Mouse (Mus musculus): ENCODE measurements around the gene Eif5a. TPM values are rescaled to one million over a fixed set of nuclear protein-coding genes. Genes with fewer than 3 reads are reported as not detected.

The Eif5a gene
- polyA plus RNA-seq, 1 experiment, result 387 TPM

DNA sequence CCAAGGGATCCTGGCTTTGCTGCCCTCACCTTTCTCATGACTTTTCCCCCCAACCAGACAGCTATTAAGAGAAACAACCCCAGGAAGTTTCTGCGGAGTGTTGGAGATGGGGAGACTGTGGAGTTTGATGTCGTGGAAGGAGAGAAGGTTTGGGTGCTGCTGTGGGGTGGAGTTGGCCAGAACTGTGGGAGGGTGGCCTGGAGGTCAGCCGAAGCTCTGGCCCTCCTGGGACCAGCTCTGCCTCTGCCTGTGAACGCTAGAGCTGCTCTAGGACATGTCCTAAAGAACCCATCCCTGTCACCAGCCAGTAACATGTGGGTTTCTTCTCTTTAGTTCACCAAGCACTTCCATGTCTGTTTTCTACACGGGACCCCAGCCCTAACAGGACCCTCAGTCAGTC, 17.4 kb upstream of the Eif5a start:
- H3K4me1 ChIP-seq (ENCODE audit: control insufficient read depth, insufficient read depth, low read length), result no peaks in the 10 kb centered on the region; the same call in 1 of the 2 replicates
- TF ChIP-seq CTCF (IDR thresholded peaks at IDR 0.05; ENCODE audit: control insufficient read depth, insufficient read depth, low read length) (no peak), POLR2A (IDR thresholded peaks at IDR 0.05; ENCODE audit: borderline replicate concordance, control insufficient read depth, low read depth, low read length) (no peak)
- H3K27ac ChIP-seq (ENCODE audit: control insufficient read depth, insufficient read depth, low read depth, low read length, poor library complexity), result no peak overlapping the region
- H3K4me3 ChIP-seq (replicated peaks; ENCODE audit: control insufficient read depth, low read depth, low read length), result no peak overlapping the region
- WGBS, result 77% methylated on average over 5 of the region's 5 CpGs

DNA sequence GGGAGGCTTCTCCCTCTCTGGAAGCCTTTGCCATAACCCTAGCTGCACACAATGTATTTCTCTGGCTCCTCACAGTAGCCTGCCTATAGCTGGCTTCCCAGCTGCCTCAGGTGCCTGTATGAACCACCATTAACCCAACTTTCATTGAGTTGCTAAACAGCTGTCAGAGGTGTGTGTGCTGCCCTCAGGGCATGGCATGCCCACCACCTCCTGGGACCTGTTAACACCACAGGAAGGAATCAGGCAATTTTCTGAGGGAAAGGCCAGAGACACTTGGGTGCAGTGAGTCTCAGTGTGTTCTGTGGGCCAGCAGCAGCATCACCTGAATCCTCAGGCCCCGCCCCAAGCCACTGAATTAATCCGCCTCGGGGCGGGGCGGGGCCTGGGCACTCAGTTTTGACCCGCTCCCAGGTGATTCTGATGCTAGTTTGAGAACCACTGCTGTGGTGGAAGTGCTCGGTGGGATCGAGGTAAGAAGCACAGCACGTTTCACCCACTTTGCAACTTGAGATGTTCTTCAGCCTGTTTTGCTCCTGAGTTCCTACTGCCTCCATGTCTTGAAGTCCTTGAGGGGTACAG, 16.7 kb upstream of the Eif5a start:
- Histone ChIP-seq H3K4me1 (ENCODE audit: control insufficient read depth, insufficient read depth, low read length) (no peaks in the 10 kb centered on the region; the same call in 1 of the 2 replicates), H3K4me3 (replicated peaks; ENCODE audit: control insufficient read depth, low read depth, low read length) (no peak overlapping the region), H3K27ac (ENCODE audit: control insufficient read depth, insufficient read depth, low read depth, low read length, poor library complexity) (no peak overlapping the region)
- no peak for TF ChIP-seq CTCF (IDR thresholded peaks at IDR 0.05; ENCODE audit: control insufficient read depth, insufficient read depth, low read length)
- no peak for TF ChIP-seq POLR2A (IDR thresholded peaks at IDR 0.05; ENCODE audit: borderline replicate concordance, control insufficient read depth, low read depth, low read length)
- WGBS, result 76% methylated on average over 9 of the region's 9 CpGs

DNA sequence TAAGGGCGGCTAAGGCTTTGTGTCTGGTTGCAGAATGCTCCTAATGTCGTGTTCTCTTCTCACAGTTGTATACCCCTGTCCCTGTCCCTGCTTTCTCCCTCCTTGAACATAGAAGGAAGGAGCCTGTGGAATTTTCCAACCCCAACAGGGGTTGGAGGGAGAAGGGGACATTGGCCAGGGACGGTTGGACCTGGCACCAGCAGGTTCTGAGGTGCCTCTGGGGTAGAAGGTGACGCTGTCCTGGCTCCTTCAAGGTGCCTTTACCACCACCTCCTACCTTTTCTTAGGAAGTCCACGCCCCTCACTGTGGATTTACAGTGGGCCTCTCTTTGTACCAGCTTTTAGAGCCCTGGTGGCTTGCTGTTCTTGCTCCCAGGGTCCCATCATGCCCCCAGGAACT, 16.1 kb upstream of the Eif5a start:
- 84% methylated on average over 5 of the region's 5 CpGs for WGBS
- TF ChIP-seq CTCF (IDR thresholded peaks at IDR 0.05; ENCODE audit: control insufficient read depth, insufficient read depth, low read length), result no peak
- TF ChIP-seq POLR2A (IDR thresholded peaks at IDR 0.05; ENCODE audit: borderline replicate concordance, control insufficient read depth, low read depth, low read length), result no peak
- no peak overlapping the region for H3K4me3 ChIP-seq (replicated peaks; ENCODE audit: control insufficient read depth, low read depth, low read length)

DNA sequence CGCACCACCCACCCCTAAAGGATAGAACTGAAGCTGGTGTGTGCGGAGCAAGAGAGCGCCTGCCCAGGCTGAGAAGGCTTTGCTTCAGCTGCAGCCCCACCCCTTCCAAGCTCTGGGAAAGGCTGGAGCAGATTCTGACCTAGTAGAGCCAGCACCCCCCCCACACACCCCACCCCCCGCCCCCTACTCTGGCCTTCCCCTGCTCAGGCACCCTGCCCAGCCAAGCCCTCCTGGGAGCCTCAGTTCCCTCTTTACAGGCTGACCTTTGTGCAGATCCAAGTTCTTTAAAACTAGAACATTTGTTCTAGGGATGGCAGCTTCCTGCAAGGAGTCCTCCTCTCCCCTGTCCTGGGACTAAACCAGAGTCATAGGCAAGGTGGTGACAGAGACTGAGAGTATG, 15.6 kb upstream of the Eif5a start:
- TF ChIP-seq CTCF (IDR thresholded peaks at IDR 0.05; ENCODE audit: control insufficient read depth, insufficient read depth, low read length) (no peak), POLR2A (IDR thresholded peaks at IDR 0.05; ENCODE audit: borderline replicate concordance, control insufficient read depth, low read depth, low read length) (no peak)
- H3K4me1 ChIP-seq (ENCODE audit: control insufficient read depth, insufficient read depth, low read length), result peaks cover 2% of the 10 kb centered on the region; the same call in 1 of the 2 replicates
- no peak overlapping the region for H3K27ac ChIP-seq (ENCODE audit: control insufficient read depth, insufficient read depth, low read depth, low read length, poor library complexity)
- WGBS, result 59% methylated on average over 4 of the region's 4 CpGs
- no peak overlapping the region for H3K4me3 ChIP-seq (replicated peaks; ENCODE audit: control insufficient read depth, low read depth, low read length)

More for the DNA sequence above, 16.1 kb upstream of the Eif5a start:
- H3K27ac ChIP-seq (ENCODE audit: control insufficient read depth, insufficient read depth, low read depth, low read length, poor library complexity), result no peak overlapping the region
- no peaks in the 10 kb centered on the region; the same call in 1 of the 2 replicates for H3K4me1 ChIP-seq (ENCODE audit: control insufficient read depth, insufficient read depth, low read length)

DNA sequence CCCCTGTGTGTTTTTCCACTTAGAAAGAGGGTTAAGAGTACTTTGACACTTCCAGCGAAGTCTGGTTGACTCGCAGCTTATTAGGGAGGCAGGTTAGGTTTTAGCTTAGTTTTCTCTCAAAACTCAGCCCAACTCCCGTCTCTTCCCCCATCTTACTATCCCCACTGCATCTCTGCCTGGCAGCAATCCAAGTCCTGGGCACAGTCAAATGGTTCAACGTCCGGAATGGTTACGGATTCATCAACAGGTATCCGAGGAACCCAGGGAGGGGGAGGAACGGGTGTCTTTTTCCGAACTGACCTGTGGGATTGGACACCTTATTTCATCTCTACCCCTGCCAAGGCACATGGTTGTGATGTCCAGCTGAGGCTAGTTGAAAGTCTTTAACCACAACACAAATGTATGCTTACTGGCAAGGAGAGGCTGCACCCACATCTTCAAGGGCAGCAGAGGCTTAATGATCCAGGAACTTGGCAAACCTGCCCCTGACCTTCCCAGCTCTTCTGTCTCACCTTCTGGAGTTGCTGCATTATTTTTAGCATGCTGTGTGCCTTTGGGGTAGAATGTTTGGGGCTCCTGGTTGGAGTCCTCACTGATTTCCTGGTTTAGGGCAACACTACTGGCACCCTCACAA, 15.1 kb upstream of the Eif5a start:
- no peak for TF ChIP-seq CTCF (IDR thresholded peaks at IDR 0.05; ENCODE audit: control insufficient read depth, insufficient read depth, low read length)
- no peak for TF ChIP-seq POLR2A (IDR thresholded peaks at IDR 0.05; ENCODE audit: borderline replicate concordance, control insufficient read depth, low read depth, low read length)
- no peak overlapping the region for H3K4me3 ChIP-seq (replicated peaks; ENCODE audit: control insufficient read depth, low read depth, low read length)
- H3K27ac ChIP-seq (ENCODE audit: control insufficient read depth, insufficient read depth, low read depth, low read length, poor library complexity), result no peak overlapping the region
- peaks cover 4% of the 10 kb centered on the region for H3K4me1 ChIP-seq (ENCODE audit: control insufficient read depth, insufficient read depth, low read length)
- 53% methylated on average over 9 of the region's 9 CpGs for WGBS

DNA sequence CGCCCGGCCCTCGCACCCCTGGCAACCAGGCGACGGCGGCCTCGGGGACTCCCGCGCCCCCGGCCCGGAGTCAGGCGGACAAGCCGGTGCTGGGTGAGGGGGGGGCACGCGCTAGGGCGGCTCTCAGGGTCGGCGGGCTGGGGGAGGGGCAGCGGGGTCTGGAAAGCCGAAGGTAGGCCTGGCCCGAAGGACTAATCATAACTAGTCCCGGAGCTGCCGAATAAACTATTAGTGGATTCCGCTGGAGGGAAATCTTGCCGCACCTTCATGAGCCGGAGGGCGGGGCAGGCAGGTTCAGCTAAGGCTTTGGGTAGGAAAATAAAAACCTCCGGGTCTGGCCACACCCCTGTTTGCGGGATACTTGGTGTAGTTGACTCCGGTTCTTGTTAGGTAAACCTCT, 14.4 kb upstream of the Eif5a start:
- TF ChIP-seq POLR2A (IDR thresholded peaks at IDR 0.05; ENCODE audit: borderline replicate concordance, control insufficient read depth, low read depth, low read length) (no peak), CTCF (IDR thresholded peaks at IDR 0.05; ENCODE audit: control insufficient read depth, insufficient read depth, low read length) (no peak)
- 3% methylated on average over 30 of the region's 30 CpGs for WGBS
- H3K27ac ChIP-seq (ENCODE audit: control insufficient read depth, insufficient read depth, low read depth, low read length, poor library complexity), result no peak overlapping the region
- no peak overlapping the region for H3K4me3 ChIP-seq (replicated peaks; ENCODE audit: control insufficient read depth, low read depth, low read length)
- peaks cover 4% of the 10 kb centered on the region for H3K4me1 ChIP-seq (ENCODE audit: control insufficient read depth, insufficient read depth, low read length)

DNA sequence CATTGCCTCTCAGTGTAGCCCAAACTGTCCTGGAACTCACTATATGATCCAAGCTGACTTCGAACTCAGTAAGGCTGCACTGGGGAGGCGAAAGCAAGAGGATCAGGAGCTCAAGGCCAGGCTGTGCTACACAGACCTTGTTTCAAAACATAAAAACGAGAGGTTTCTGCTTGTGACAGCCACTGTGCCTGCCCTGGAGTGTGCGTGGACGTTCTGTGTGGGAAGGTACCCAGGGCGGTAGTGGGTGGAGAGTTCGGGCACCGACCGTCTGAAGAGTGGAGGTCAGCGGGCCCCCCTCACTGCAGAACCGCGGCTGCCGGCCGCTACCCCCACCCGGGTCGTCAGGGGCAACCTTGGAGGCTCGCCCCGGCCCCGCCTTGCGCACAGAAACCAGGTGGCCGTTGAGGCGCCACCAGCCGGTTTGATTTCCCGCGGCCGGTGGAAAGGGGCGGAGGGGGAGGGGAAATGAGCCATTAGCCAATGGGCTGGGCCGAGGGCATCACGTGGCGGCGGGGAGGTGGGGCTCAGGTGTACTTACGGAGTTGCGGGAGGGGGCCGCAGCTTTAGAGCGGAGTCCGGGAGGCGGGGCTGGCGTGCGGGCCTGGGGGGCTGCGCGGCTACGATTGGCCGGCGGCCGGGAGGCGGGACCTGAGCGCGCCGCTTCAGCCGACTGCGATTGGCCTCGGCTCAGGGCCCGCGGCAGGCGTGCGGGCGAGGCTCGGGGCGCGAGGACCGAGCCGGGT, 13.6 kb upstream of the Eif5a start, which contains the start of gene Ybx2:
Ybx2 (plus strand) TSS at position 660 of the 743 bp plus-strand sequence.
- no peak within 1 kb of the TSS; the same call in 1 of the 2 replicates for H3K27ac ChIP-seq (ENCODE audit: control insufficient read depth, insufficient read depth, low read depth, low read length, poor library complexity)
- no peak for TF ChIP-seq CTCF (IDR thresholded peaks at IDR 0.05; ENCODE audit: control insufficient read depth, insufficient read depth, low read length)
- TF ChIP-seq POLR2A (IDR thresholded peaks at IDR 0.05; ENCODE audit: borderline replicate concordance, control insufficient read depth, low read depth, low read length), result no peak
- WGBS, result 2% methylated on average over 60 of the region's 62 CpGs
- H3K4me1 ChIP-seq (ENCODE audit: control insufficient read depth, insufficient read depth, low read length), result peaks cover 4% of the 10 kb centered on the region
- H3K4me3 ChIP-seq (replicated peaks; ENCODE audit: control insufficient read depth, low read depth, low read length), result peak within 1 kb of the TSS; percentile 46

DNA sequence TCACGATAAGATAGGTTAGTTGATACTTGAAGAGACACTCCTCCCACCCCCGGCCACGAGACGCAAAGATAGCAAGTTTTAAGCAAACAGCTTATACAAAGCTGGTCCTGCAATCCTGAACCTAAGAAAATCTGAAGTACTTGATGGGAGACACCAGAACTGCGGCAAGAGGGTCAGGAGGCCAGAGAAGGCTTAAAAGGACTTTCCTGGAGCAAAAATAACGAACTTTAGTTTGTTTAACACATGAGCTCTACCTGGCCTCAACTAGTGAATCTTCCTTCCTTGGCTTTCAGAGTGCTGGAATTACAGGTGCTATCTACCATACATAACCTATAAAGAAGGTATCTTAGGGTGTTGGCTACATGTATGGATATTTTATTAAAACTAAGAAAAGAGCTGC, 12.9 kb upstream of the Eif5a start:
- WGBS, result 15% methylated on average over 6 of the region's 6 CpGs
- peaks cover 4% of the 10 kb centered on the region for H3K4me1 ChIP-seq (ENCODE audit: control insufficient read depth, insufficient read depth, low read length)

More for the DNA sequence above, 12.9 kb upstream of the Eif5a start:
- Histone ChIP-seq H3K4me3 (replicated peaks; ENCODE audit: control insufficient read depth, low read depth, low read length) (no peak overlapping the region), H3K27ac (ENCODE audit: control insufficient read depth, insufficient read depth, low read depth, low read length, poor library complexity) (no peak overlapping the region)
- no peak for TF ChIP-seq CTCF (IDR thresholded peaks at IDR 0.05; ENCODE audit: control insufficient read depth, insufficient read depth, low read length)
- no peak for TF ChIP-seq POLR2A (IDR thresholded peaks at IDR 0.05; ENCODE audit: borderline replicate concordance, control insufficient read depth, low read depth, low read length)
